Mouse (Mus musculus) spleen, adult 18-20 months (tissue): ENCODE results near the gene Yars.

ENCODE experiments used
- DNase-seq, 2 experiments: peaks; one replicate each; pipeline ENCODE4 v3.0.0; 2022; ENCODE audit warnings: mixed read lengths in 2 of 2

The Yars gene

DNA sequence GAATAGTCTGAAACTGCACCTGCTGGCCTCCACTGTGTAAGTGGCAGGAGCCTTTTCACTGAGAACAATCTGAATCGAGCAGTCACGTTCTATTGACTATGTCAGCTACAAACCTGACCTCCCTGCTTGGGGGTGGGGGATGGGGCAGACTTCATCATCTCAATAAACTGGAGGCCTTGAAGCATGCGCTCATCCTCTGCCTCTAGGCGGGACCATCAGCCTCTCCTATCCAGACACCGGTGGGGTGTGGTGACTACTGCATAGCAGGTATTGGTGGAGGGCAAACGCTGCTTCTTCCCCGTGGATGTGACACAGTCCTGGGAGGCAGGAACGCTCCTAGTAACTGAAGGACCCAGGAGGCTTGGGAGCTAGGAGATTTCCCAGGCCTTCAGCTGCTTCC lies 41.4 kb downstream of the Yars start:
- DNase-seq, result no peak

DNA sequence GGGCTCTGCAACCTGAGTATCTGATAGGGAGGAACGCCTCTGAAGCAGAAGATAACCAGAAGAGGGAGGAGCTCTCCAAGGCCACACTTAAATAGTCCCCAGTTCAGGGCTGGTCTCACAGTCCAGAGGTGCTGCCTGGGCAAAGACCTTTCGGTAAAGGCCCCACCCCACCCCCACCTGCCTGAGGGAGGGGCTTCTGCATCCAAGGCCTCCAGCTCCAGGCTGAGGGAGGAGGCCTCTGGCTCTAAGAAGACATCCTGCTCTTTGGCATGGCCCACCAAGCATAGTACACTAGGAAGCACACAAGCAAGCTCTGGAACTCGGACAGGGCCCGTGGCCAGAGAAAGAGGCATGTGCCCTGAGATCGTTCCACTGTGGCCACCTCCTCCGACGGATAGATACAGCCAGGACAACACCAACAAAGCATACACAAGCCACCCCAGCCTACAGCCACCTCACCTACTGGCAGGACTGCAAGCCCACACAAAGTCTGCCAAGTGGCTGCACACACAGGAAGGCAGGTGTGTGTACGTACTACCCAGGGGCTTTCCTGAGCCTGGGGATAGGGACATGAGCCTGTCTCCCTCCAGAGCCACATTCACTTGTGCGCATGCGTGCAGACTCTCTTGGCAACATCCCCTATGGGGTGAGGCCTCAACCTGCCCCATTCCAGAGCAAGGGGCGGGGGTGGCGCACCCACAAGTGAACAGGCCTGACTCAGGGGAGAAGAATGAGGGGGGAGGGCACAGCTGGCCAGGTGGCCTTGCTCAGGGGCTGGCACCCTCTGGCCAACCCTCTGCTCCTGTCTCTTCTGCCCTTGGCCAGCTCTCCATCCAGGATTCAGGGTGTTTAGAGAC lies 42.3 kb downstream of the Yars start:
- DNase-seq, result no peak

DNA sequence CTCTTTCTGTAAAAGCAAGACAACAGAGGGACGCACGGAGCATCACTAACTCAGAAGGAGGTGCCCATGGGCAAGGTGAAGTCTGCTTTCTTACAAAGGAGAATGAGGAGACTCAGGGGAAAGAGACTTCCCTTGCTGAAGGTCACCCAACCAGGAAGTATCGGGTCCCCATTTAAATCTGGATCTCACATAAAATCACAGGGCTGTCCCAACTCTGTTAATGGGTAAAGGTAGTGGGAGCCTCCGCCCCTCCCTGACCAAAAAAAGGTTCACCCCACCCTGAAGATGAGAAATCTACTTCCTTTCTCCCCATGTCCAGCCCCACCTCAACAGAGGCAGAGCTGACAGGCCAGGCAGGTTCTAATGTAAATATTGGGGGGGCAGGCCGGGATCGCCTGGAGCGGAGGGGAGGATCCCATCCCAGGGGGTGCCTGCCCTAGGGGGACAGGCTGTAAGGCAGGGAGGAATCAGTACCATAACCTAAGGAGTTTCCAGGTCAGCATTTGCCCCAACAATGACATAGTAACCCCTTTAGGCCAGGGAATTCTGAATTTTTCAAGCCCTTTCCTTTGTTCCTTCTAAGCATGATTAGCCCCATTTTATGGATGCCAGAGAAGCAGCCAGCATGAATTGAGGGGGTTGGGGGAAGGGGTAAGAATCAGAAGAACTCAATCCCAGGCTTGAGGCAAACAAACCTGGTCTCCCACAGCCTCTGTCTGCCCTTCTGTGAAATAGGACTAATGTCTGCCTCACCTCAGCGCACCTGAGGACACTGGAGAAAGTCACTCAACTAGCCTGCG lies 43.2 kb downstream of the Yars start:
- DNase-seq, result no peak

DNA sequence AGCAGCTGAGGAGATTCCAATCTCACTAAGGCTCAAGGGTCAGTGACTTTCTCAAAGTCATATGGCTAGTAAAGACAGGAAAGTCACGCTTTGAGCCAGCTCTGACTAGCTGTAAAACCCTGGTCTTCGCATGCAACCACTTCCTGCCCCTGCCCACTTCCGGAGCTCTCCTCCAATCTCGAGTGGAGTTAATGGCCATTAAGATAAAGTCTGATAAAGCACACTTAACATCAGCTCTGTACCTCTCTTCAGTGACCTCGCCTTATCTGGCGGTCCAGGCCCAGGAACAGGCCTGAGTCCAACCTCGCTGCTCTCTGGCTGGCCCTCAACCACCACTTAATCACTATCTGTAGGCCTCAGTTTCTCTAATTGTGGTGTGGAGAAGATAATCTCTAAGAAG lies 44.9 kb downstream of the Yars start:
- DNase-seq, result no peak

DNA sequence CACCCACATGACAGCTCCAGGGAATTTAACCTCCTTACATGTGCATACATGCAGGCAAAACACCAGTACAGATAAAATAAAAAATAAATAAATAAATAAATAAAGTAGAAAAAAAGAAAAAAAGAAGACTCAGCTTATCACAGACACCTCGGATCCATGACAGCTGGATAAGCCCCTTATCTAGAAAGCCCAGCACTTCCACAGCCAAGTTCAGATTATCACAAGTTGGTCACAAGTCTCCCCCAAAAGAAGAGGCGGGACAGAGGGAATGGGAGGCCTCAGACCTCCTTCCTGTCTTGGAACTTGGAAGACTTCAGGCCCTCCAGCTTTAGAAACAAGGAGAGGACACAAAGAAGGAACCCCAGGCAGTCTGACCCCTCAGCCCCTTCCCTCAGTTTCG lies 45.6 kb downstream of the Yars start:
- no peak for DNase-seq

DNA sequence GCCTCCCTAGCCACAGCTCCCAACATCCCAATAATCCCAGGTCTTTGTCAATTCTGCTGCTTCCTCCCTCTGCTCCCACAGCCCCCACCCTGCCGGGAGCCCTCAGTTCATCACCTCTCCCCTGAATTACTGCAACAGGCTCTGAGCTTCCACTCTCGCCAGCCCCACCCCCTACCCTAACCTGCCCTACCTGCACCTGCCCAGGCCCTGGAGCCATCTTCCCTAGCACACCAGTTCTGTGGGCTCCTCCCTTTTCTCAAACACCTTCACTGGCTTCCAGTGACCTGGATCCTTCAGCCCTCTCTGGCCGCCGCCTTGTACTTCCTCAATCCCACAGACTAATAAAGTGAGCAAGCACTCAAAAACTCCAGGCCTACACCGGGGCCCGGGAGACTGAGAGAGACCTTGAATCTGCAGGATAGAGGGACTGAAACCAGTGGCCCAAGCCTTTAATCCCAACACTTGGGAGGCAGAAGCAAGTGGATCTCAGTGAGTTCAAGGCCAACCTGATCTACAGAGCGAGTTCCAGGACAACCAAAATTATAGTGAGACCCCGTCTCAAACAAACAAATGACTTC lies 46.8 kb downstream of the Yars start:
- DNase-seq, result no peak

DNA sequence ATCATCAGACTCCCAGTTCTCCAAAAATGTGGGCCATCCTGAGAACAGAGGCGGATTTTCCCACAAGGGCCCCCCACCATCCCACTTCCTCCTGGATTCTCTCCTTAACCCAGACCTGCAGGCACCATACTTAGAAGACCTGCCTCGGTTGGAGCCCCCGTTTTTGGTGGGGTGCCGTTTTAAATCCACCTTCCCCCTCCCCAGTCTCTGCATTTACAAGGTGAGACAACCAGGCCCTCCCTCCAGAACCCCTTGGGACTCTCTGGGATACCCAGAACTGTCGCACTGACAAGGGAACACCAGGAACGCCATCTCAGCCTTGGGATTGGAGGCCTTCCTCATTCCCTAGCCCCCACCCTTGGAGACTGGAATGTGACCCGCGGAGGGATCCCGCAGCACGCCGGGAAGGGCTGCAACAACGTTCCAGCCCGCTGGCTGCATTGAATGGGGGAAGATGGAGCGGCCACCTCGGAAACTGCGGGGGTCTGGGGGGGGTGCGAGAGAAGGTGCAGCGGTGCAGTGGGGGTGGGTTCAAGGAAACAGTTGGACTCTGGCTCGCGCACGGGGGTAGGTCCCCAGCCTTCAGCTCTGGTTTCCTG lies 48.4 kb downstream of the Yars start:
- DNase-seq, result no peak

DNA sequence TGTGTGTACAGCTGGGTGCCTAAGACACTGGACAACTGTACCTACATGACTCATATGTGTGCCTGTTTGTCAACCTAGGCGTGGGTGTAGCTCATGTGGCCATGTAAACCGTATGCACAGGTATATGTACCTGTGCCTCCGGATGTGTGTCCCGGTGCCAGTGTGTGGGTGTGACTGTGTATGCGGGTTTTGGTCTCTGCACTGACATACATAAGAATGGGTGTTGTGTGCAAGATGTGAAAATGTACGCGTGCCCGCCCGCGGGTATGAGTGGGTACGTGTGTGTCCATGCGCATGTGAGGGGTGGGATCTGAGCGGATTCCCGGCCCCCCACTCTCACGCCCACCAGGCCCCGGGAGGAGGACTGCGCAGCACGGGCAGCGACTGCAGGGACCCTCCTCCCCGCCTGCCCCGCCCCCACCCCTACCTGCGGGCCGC lies 49.0 kb downstream of the Yars start:
- no peak for DNase-seq

DNA sequence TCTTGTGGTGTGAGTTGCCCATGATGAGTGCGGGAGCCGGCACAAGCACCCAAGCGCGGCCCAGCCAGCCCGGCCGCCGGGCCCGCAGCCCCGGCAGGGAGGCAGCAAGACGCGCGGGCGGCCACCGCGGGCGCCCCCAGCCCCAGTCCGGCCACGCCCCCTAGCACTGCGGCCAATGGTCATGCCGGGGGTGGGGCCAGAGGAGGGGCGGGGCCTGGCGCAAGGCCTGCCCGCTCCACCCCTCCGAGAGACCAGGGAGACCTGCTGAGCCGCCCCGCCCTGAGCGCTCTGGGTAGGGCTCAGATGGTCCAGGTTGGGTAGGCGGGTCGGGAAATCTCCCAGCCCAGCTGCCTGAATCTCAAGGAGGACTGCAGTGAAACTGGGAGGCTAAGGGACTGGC lies 49.5 kb downstream of the Yars start:
- DNase-seq, result peak; percentile 18 to 29

DNA sequence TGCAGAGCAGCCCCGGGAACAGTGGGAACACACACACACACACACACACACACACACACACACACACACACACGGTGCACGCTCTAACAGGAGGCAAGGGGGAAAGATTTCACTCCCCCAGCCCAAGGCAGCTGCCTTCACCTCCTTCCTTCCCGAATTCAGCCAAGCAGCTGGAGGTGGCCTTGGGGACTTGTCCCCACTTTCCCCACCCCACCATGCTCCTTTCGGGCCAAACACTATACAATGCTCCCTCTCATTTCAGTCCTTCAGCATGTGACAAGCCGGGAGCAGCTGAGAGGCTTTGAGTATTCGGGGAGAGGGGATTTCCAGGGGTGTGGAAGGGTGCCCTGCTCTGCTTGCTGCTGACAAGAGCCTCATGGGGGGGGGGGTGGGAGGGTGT lies 52.3 kb downstream of the Yars start:
- no peak for DNase-seq

DNA sequence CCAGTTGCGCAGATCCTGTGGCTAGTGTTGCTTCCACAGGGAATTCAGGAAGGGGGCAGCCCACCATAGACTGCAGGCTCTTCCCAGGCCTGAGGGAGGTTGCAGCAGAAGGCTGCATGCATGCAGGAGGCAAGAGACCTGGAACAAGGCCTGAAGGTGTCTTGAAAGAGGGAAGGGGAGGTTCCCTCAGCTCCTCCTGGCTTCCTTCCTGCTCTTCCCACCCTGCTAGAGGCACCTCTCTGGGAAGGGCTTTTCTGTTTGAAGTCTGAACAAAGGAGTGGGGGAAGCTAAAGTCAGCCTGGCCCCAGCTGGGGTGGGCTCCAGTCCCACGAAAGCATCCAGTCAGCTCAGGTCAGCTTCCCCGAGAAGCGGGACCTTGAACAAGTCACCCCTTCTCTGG lies 52.8 kb downstream of the Yars start:
- DNase-seq, result no peak

DNA sequence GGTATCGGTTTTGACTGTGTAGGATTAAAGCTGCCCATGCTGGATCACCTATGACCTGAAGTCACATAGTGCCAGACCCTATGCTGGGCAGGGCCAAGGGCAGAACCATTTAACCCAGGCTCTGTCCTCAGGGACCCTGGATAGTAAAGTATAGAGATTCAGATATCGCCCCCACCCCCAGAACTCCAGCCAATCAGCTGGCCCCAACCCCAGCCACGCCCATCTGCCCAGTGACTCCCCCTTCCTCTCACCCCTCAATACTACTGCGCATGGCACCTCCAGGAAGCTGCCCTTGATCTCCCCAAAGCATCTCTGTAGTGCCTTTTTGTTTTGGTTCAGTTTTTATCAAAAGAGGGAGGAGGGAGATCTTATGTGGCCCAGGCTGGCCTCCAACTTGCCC lies 53.2 kb downstream of the Yars start:
- DNase-seq, result no peak

DNA sequence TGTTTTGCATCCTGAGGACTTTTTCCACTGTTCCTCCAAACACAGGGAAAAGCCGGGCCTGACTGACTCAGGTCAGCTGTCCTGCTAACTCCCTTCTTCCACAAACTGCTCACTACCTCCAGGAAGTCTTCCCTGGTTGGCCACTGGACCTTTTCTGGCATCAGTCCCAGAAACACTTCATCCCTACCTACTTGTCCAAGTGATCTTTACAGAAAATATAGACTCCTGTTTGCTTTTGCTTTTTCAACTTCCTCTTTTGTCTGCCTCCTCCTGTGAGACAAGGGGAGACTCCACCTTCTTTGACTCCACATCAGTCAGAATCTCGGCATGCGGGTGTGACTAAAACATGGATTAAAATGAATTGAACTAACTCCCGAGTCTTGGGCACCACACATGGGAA lies 55.2 kb downstream of the Yars start:
- no peak for DNase-seq

DNA sequence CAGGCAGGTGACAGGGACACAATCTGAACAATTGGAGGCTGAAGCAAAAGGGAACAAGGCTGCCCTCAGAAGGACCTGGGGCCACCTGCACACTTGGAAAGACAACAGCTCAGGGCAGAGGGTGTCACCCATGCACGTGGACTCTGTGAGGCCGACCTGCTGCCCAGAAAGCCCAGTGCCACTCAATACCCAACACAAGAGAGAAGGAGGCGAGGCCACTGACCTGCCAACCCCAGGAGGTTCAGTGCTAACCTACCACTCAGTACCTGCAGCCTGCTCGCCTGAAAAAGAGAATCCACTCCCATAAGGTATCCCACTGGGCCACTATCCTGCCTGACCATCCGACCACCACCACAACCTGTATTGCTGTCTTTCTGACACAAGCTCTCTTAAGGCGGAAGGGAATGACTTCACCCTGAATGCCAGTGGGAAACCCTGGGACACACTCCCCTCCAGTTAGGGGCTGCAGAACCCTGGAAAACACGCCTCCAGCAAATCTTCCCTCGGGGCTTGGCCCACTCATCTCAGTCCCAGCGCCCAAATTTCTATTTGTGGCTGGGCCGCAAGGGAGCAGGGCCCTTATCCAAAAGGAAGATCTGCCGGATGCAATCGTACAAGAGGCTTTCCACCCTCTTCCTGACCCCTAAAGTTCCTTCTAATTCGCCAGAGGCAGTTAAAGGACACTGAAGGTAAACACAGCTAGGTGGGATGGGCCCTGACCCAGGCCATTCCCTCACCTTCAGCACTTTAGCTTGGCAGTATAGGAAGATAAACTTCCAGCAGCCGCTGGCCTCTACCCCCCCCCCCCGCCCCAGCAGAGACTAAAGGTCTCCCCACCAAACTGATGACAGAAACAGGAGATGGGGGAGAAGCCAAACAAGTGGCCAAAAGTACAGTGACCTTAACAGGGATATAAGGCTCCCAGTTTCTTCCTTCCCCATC lies 57.1 kb downstream of the Yars start:
- no peak for DNase-seq

DNA sequence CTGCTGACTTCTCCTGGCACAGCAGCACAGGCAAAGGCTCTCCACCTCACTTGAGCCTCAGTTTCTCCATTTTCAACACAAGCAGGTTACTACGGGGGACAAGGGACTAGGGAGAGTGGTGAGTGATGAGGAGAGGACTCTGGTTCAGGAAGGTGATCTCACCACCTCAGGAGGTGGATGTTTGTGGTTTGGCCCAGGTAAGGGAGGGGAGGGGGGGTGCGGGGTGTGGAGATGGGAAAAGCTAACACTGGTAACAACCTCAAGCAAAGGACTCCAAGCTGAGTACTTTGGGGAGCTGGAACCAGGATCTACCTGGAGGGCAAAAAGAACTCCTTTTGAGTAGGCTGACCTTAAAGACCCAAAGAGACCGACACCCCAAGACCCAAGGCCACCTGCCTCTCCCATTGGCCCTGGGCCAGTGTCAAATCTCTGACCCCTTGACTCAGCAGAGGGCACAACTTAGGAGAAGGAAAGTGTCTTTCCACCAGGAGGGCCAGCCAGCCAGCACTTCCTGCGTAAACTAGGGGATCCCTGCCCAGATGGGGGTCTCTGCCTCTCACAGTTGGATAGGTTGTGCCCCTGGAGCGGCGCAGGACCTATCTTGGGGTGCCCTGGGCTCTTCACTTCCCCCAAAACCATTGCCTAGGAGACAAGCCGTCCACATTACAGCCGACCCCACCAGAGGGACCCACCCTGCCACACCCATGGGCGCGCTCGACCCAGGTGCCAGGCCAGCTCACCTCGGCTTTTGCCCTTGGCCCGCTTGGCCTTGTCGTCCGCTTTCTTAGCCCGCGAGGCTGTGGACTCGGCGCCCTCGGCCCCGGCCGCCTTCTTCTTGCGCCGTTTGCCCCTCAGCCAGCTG lies 58.1 kb downstream of the Yars start:
- no peak for DNase-seq

DNA sequence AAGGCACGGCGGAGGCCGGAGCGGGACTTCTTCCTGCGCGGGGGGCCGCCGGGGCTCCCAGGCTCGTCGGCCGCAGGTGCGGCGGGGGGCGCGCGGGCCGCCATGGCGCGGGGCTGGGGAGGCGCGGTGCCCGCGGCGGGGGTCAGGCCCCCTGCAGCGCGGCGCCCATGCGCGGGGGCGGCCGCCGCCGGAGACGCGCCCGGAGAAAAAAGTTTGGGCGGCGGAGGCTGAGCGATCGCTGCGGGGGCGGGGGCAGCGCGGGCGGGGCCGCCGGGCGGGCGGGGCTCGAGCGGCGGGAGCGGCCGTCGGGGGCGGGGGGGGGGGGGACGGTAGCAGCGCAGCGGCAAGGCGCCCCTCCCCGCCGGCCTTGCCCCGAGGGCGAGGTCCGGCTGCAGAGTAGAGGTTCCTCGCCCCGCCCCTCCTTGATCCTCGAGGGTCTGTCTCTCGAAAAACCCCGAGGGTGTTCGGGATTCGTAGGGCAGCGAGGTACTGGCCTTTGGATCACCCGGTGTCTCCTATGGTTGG lies 58.7 kb downstream of the Yars start:
- no peak for DNase-seq

DNA sequence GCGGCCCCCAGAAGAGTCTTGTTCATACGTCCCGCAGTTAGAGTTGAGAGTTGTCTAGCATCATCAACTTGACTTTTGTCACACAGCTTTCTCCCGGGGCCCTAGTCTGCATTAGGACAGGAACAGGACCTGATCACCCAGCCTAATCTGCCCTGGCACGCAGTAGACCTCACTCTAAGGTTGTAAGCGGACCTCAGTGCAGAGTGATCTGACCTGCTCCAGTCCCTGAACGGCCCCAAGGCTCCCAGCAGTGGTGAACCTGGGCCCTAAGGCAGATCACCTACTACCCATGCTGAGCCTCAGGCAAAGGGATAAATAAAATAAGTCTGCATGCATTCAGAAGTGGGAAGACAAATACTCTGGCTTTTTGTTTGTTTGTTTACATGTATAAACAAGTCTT lies 59.7 kb downstream of the Yars start:
- no peak for DNase-seq

DNA sequence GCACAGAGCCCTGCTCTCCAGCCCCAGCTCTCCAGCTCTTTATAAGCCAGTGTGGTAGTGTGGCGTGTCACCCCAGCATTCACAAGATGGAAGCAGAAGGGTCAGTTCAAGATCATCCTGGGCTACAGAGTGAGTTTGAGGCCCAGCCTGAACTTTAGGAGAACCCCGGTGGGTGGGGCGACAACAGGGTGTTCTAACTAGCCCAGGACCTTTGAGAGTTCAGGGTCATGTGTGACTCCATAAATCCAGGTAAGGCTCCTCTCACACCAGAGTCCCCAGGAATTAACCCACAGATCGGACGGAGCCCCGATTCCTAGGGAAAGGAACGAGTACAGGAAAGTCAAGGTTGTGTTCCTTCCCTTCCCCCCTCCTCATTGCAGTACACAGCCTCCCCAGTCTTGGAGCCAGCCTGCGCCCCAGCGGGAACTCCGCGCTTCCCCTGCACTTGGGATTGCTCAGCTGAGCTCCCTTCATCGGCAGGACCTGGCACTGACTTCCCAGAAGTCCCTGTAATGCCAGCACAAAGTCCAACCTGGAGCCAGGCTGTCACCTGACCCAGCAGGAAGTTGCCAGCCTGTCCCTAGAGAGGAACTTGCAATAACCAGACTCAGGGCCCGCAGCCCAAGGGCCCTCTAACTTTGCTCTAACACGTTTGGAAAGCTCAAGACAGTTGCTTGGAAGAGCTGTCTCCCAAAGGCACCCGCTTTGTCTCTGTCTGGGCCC lies 61.4 kb downstream of the Yars start:
- DNase-seq, result no peak

DNA sequence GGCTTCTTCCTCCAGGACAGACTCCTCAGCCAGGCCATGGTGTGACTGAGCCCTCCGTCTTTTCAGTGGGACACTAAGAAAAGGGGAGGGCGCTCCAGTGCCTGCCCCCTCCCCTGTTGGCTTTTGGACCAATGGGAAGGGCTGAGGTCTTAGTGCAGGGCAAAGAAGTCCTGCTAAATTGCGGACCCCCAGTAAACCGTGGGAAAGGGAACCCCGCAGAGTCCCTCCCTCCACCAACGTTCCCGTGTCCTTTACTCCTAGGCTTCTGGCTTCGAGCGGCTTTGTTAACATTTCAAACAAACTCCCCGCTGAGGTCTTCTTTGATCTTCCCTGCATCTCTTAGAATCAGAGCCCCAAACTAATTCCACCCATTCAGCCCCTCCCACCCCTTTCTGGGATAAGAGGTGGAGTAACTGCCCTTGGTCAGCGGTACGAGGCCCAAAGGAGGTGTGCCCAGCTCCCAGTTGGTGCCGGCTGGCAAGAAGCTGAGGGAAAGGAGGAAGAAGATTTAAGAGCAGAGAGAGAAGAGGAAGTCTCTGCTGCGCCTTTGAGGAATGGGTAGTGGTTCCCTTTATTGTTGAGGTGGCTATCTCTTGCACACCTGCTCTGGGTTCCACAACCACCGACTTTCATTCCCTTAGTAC lies 62.0 kb downstream of the Yars start:
- DNase-seq, result no peak

DNA sequence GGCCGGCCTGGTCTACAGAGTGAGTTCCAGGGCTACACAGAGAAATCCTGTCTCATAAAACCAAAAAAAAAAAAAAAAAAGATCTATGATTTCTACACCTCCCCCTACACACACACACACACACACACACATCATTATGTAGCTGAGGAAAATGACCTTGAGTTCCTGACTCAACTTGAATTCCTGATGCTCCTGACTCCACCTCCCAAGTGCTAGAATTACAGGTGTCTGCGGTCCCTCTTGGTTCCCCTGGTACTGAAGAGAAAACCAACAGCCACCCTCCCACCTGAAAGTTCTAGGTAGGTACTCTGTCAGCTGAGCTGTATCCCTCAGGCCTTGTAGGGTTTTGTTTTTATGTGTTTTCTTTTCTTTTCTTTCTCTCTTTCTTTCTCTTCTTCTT lies 62.9 kb downstream of the Yars start:
- no peak for DNase-seq
